Mouse (Mus musculus) bone marrow, adult 2 months (tissue): Measurements from ENCODE around the gene Eif4h.

Experiments
- CTCF ChIP-seq: fragments of 200-500 bp; IDR thresholded peaks from 2 replicates; pipeline ENCODE4 v1.5.1; 2011; ENCODE audit warnings: low read length, control low read depth; ENCODE audit not compliant: control insufficient read depth, insufficient read depth
- POLR2A ChIP-seq: fragments of 200-500 bp; IDR thresholded peaks from 2 replicates; pipeline ENCODE4 v1.6.1; 2011; ENCODE audit warnings: low read depth, mild to moderate bottlenecking, control low read depth, low read length, borderline replicate concordance; ENCODE audit not compliant: control insufficient read depth

GRCm38 (mm10) chr5:134614296-134614695 lies 25.0 kb downstream of the Eif4h start:
- TF ChIP-seq CTCF (no peak), POLR2A (no peak)
